Mouse (Mus musculus): ENCODE data around the gene Adcy2. TPM values are rescaled to one million over a fixed set of nuclear protein-coding genes. Genes with fewer than 3 reads are reported as not detected.

Gene Adcy2
- 0.24 and 0.71 TPM in 2 replicates for polyA plus RNA-seq (2012; rRNA removed; ENCODE audit: low replicate concordance)

GRCm38 (mm10) chr13:68998918-68999801, at the start of gene Adcy2:
Gene Adcy2 (minus strand): TSS chr13:68999541.

GRCm38 (mm10) chr13:68597199-68597598, 402.1 kb downstream of the Adcy2 start, which contains the start of gene 1700001L19Rik:
Gene 1700001L19Rik (plus strand): TSS chr13:68597421.

GRCm38 (mm10) chr13:68581747-68582516, 417.4 kb downstream of the Adcy2 start, which contains the start of the genes Mtrr and Fastkd3:
Gene Mtrr (minus strand): TSS chr13:68582149.
Gene Fastkd3 (plus strand): TSS chr13:68582234.

Measured in duodenum, adult 2 months (tissue).